Mouse (Mus musculus) thymus, adult 2 months (tissue): ENCODE data around the gene Ripk3. TPM values are rescaled to one million over a fixed set of nuclear protein-coding genes. Genes with fewer than 3 reads are reported as not detected.

Experiments
- DNase-seq: peaks from one replicate; pipeline ENCODE4 v3.0.0; 2021
- H3K27ac ChIP-seq: fragments of 200-500 bp; 2 replicates; pipeline ENCODE4 v1.5.1; 2012; ENCODE audit warnings: low read length, control low read depth; ENCODE audit not compliant: control insufficient read depth, insufficient read depth
- H3K27me3 ChIP-seq: fragments of 200-500 bp; 2 replicates; pipeline ENCODE4 v1.6.1; 2012; ENCODE audit warnings: mild to moderate bottlenecking, low read length, moderate library complexity, mixed read lengths; ENCODE audit not compliant: control insufficient read depth, insufficient read depth
- H3K36me3 ChIP-seq: fragments of 200-500 bp; 2 replicates; pipeline ENCODE4 v1.6.1; 2012; ENCODE audit warnings: mild to moderate bottlenecking, low read length, moderate library complexity; ENCODE audit not compliant: control insufficient read depth, insufficient read depth
- H3K4me1 ChIP-seq: fragments of 200-500 bp; replicated peaks from 2 replicates; pipeline ENCODE4 v1.6.1; 2012; ENCODE audit warnings: low read length; ENCODE audit not compliant: control insufficient read depth, insufficient read depth
- H3K4me3 ChIP-seq: fragments of 200-500 bp; 2 replicates; pipeline ENCODE4 v1.5.1; 2012; ENCODE audit warnings: mild to moderate bottlenecking, low read length, control low read depth, moderate library complexity; ENCODE audit not compliant: control insufficient read depth, insufficient read depth
- CTCF ChIP-seq: fragments of 200-500 bp; IDR thresholded peaks from 2 replicates; pipeline ENCODE4 v1.5.1; 2012; ENCODE audit warnings: mild to moderate bottlenecking, control low read depth, low read length, moderate library complexity, borderline replicate concordance; ENCODE audit not compliant: control insufficient read depth, poor library complexity, insufficient read depth; ENCODE audit errors: extremely low read depth
- POLR2A ChIP-seq: fragments of 200-500 bp; IDR thresholded peaks from 2 replicates; pipeline ENCODE4 v1.6.1; 2012; ENCODE audit warnings: mild to moderate bottlenecking, low read length, control low read depth, moderate library complexity; ENCODE audit not compliant: control insufficient read depth, poor library complexity, insufficient read depth; ENCODE audit errors: extremely low read depth
- WGBS: fragments of 180-500 bp; shearing (Covaris S2); methylation state at CpG from one replicate; pipeline ENCODE4 v1.1.7; 2018; 5-methylcytosine and 5-hydroxymethylcytosine counted together
- polyA plus RNA-seq: library from polyadenylated mRNA; depleted of rRNA; stranded (reverse); fragments of >200 nt; gene quantifications from 2 replicates; pipeline ENCODE4 v1.2.3, GENCODE M21; 2012

The Ripk3 gene
- polyA plus RNA-seq, 1 experiment = 66.8 TPM

DNA sequence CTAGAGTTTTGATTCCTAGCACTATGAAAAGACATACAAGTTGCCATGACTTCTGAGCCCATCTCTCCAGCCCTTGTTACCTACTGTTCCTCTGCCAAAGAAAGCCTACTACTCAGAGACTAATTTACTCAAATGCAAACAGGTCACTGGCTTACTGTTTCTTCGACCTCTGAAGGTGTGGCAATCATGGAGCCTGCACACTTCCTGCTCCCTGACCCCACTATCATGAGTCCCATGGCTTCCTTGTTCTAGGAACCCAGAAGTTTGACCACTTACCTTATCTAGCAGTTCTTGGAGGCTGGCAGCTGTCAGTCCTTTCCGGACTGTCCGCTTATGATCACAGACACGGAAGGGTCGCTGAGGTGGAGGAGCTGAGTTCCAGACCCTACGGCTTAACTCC is 31.1 kb downstream of the Ripk3 start:
- 78% methylated on average over 6 of the region's 6 CpGs for WGBS
- no peaks in the 10 kb centered on the region; the same call in 1 of the 2 replicates for H3K4me1 ChIP-seq
- peaks cover 28% of the 10 kb centered on the region for H3K36me3 ChIP-seq
- DNase-seq = no peak
- peaks cover 8% of the 10 kb centered on the region; the same call in 1 of the 2 replicates for H3K27me3 ChIP-seq
- no peak overlapping the region for H3K4me3 ChIP-seq
- H3K27ac ChIP-seq = no peak overlapping the region
- TF ChIP-seq POLR2A (no peak), CTCF (no peak)

DNA sequence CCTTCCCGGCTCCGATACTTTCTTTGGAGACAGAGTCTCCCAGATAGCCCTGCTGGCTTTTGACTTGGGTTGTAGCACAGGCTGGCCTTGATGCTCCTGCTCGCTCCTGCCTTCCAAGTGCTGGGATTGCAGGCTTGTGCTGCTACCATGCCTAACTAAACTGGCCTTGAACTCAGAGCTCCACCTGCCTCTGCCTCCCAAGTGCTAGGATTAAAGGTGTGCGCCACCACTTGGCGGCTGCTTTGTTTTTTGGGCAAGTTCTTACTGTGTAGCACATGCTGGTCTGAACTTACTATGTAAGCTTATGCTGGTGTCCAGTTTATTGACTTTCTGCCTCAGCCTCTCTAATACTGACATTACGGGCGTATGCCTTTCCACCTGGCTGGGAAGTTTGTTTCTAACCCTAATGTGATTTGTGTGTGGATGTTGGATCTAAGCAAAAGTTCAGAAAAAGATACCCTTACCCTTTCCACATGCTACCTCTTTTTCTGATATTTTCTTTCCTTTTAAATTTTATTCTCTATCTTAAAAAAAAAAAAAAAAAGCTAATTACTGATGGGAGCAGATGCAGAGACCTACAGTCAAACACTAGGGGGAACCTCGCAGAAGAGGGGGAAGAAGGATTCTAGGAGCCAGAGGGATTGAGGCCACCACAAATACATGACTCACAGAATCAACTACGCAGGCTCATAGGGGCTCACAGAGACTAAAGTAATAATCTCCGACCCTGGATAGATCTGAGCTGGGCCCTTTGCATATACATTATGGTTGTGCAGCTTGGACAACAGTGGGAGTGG is 41.4 kb downstream of the Ripk3 start:
- Histone ChIP-seq H3K27ac (no peak overlapping the region), H3K27me3 (no peaks in the 10 kb centered on the region), H3K4me3 (no peak overlapping the region), H3K36me3 (peaks cover 26% of the 10 kb centered on the region), H3K4me1 (peaks cover 18% of the 10 kb centered on the region)
- DNase-seq = no peak
- TF ChIP-seq POLR2A = no peak
- no peak for TF ChIP-seq CTCF
- 94% methylated on average over 10 of the region's 10 CpGs for WGBS

- H3K27ac ChIP-seq = no peak overlapping the region
- peaks cover 18% of the 10 kb centered on the region for H3K4me1 ChIP-seq
- no peak for DNase-seq
- WGBS = under 1% methylated on average over 31 of the region's 31 CpGs
- H3K4me3 ChIP-seq = peak overlapping the region; percentile 61
- TF ChIP-seq CTCF (no peak), POLR2A (no peak)
- H3K27me3 ChIP-seq = no peaks in the 10 kb centered on the region
- peaks cover 12% of the 10 kb centered on the region for H3K36me3 ChIP-seq
These were observed 42.8 kb downstream of the Ripk3 start for GRCm38 (mm10) chr14:55745861-55746237.

- DNase-seq = peak; percentile 87
- Histone ChIP-seq H3K36me3 (peaks cover 8% of the 10 kb centered on the region; the same call in 1 of the 2 replicates), H3K4me3 (peak within 1 kb of the TSS; percentile 61), H3K4me1 (peaks cover 18% of the 10 kb centered on the region), H3K27me3 (no peaks in the 10 kb centered on the region), H3K27ac (no peak within 1 kb of the TSS)
- 3% methylated on average over 34 of the region's 48 CpGs for WGBS
- peak; percentile 40; the same call in 1 of the 2 replicates for TF ChIP-seq POLR2A
- TF ChIP-seq CTCF = no peak
These were observed 43.3 kb downstream of the Ripk3 start, which contains the start of the genes Dhrs1 and Nop9 for GRCm38 (mm10) chr14:55745180-55745860. Gene Dhrs1, minus strand, starts transcription at chr14:55745690. Gene Nop9, plus strand, starts transcription at chr14:55745693.

DNA sequence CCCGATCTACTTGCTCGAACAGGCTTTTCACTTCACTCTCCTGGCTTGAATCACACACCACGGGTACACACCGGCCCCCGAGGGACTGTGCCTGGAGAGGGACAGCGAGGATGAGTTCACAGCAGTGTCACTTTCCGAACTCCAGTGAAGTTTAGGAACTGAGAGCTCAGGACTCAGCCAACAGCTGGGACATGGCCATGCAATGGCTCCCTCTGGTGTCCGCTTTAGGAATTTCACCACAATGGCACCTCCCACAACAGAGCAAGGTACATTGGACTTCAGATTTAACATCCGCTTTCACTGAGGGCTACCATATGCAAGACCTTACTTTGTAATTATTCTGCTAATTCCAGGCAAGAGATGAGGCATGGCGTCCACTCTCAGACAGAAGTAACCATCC is 45.0 kb downstream of the Ripk3 start:
- Histone ChIP-seq H3K4me3 (no peak overlapping the region), H3K27me3 (no peaks in the 10 kb centered on the region), H3K27ac (no peak overlapping the region), H3K4me1 (peaks cover 18% of the 10 kb centered on the region), H3K36me3 (peaks cover 5% of the 10 kb centered on the region; the same call in 1 of the 2 replicates)
- TF ChIP-seq CTCF (0 out of 2 replicates have a peak, but pooled peaks have one; percentile 65), POLR2A (no peak)
- 26% methylated on average over 10 of the region's 10 CpGs for WGBS
- peak; percentile 89 for DNase-seq

- Histone ChIP-seq H3K4me3 (no peak overlapping the region), H3K4me1 (no peaks in the 10 kb centered on the region), H3K36me3 (peaks cover 5% of the 10 kb centered on the region; the same call in 1 of the 2 replicates), H3K27ac (no peak overlapping the region), H3K27me3 (no peaks in the 10 kb centered on the region)
- no peak for DNase-seq
- TF ChIP-seq POLR2A = no peak
- no peak for TF ChIP-seq CTCF
- WGBS = 84% methylated on average over 9 of the region's 9 CpGs
These were observed 51.5 kb downstream of the Ripk3 start for GRCm38 (mm10) chr14:55737086-55737687.

DNA sequence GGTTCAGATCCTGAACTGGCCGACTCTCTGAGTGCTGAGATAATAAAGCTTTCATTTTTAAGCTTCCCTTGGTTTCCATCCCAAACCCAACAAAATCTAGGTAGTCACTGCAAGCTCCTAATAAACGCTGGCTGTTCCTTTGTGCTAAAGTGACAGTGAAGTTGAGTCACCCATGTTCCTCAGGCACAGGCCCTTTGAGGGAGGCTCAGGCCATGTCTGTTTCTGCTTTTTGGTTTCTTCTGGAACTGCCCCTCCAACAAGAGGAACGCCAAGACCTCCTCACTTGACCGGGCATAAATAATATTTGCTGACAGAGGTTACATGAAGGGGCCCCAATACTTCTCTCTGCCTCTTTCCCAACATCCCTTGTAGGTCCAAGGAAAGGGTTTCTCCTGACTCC is 52.9 kb downstream of the Ripk3 start:
- DNase-seq = no peak
- TF ChIP-seq CTCF (no peak), POLR2A (no peak)
- WGBS = 74% methylated on average over 4 of the region's 4 CpGs
- H3K4me1 ChIP-seq = no peaks in the 10 kb centered on the region
- H3K27me3 ChIP-seq = no peaks in the 10 kb centered on the region
- peaks cover 5% of the 10 kb centered on the region; the same call in 1 of the 2 replicates for H3K36me3 ChIP-seq
- H3K27ac ChIP-seq = no peak overlapping the region
- H3K4me3 ChIP-seq = no peak overlapping the region
